Mouse (Mus musculus): ENCODE results near the gene Itgav.

DNA sequence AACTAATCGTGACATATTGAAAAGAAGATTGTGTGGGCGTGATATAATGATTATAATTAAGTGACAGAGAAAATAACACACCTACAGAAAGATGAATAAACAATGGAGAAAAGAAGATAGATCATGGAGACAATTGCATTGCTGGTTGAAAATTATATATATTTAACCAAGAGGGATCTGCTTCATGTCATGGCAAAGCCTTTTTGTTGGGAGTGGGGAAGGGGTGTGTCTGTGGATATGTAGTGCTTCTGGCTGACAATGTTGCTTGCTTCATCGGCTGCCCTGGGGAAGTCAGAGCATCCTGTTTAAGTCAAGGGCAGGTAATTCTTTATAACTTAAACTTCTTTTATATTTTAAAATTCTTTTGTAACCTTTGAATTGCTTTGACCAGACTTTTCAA, 124.3 kb downstream of the Itgav start:
- no peak for TF ChIP-seq CTCF (IDR thresholded peaks at IDR 0.05; ENCODE audit: insufficient read depth, low read length)
- no peak for TF ChIP-seq POLR2A (IDR thresholded peaks at IDR 0.05; ENCODE audit: borderline replicate concordance, extremely low read depth, low read depth, low read length)

All from lung, adult 2 months (tissue).